17 mouse cellular contexts compared by ENCODE assay signal in the genomic region with DNA sequence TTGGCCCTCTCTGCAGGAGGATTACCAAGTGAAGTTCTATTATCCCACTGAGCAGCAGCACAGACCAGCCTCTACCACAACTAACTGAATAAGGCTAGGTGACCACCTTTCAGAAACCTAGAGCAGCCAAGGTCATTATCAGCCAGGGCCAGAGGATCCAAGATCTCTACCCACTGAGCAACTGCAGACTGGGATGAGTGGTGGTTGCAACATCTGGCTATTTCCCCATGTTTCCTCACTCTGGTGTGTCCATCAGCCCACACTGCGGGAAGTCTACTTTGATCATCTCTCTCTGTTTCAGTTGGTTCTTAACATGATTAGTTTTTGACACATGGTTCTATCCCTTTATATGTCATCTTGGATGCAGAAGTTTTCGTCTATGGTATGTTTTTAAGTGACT.
DNase-seq lines count a peak whose midpoint lies in the region; ATAC-seq lines count a peak whose summit lies in the region.
"Had no signal": no experiment of that assay in that cellular context is flagged by ENCODE, and none has a peak within 500 bp of the region (broad histone marks: within the 10 kb centered on the region; RNA-seq: fewer than 3 reads in every experiment).

No protein-coding gene starts in this region.

- ATAC-seq in granulocyte monocyte progenitor cell, adult 5-6 weeks (replicated peaks; ENCODE audit: poor library complexity, severe bottlenecking) = peak; percentile 85
- peak; percentile 83 for ATAC-seq in megakaryocyte progenitor cell, adult 5-6 weeks (replicated peaks; ENCODE audit: poor library complexity)
- ATAC-seq: forebrain, embryonic 13.5 days; forebrain, embryonic 15.5 days; forebrain, postnatal 0 days had no signal

- DNase-seq in adrenal gland, adult 2 months = peak; percentile 54
- no peak for DNase-seq in adrenal gland, postnatal 25 days
- peak; percentile 55 for DNase-seq in 416B (ENCODE audit: low read depth)
- DNase-seq in right cerebral cortex, adult 18-20 months = no peak
- DNase-seq in kidney, postnatal 36 days = no peak
- DNase-seq in urinary bladder, postnatal 25 days (ENCODE audit: low spot score) = no peak
- DNase-seq: cerebellum, adult 11 months; cerebellum, adult 18-20 months; cerebellum, adult 8-10 months; cerebellum, adult 9-11 months; cerebellum, postnatal 14 days; cerebellum, postnatal 36 days; forebrain, postnatal 0 days had no signal

Comparison
In these comparisons a context has a peak if more than half of its experiments do, and no peak if none do; other contexts are left out.
1. DNase-seq: peak in adrenal gland, adult 2 months (single experiment) and 416B (single experiment); none in adrenal gland, postnatal 25 days (single experiment), right cerebral cortex, adult 18-20 months (single experiment), kidney, postnatal 36 days (0 of 2) and urinary bladder, postnatal 25 days (single experiment).